20 mouse cellular contexts compared by ENCODE assay signal in genomic region chr6:101382891-101383290, GRCm38 (mm10). TPM values are rescaled to one million over a fixed set of nuclear protein-coding genes. Genes with fewer than 3 reads are reported as not detected.
DNase-seq lines count a peak whose midpoint lies in the region.
"Had no signal": no experiment of that assay in that cellular context is flagged by ENCODE, and none has a peak within 500 bp of the region (broad histone marks: within the 10 kb centered on the region; RNA-seq: fewer than 3 reads in every experiment).

No protein-coding gene starts in this region.

- no peak overlapping the region for H3K4me3 ChIP-seq in heart, embryonic 10.5 days
- H3K4me3 ChIP-seq: embryonic facial prominence, embryonic 13.5 days; embryonic facial prominence, embryonic 15.5 days; erythroblast, embryonic 14.5 days; forebrain, embryonic 10.5 days; forebrain, embryonic 12.5 days had no signal

- intact Hi-C loops in heart, postnatal 10 days (cut with DNase I): loop anchor here (10.0 kb wide), 1 partner anchor 232 kb away; no protein-coding TSS in a partner anchor

- H3K27me3 ChIP-seq in heart, embryonic 10.5 days (ENCODE audit: insufficient read depth, poor library complexity, severe bottlenecking): no peaks in the 10 kb centered on the region
- H3K27me3 ChIP-seq: embryonic facial prominence, embryonic 13.5 days; embryonic facial prominence, embryonic 15.5 days had no signal

- 85% methylated on average over 4 of the region's 4 CpGs for WGBS in heart, embryonic 10.5 days

- DNase-seq in adrenal gland, adult 2 months: peak; percentile 63
- no peak for DNase-seq in adrenal gland, adult 18-20 months (ENCODE audit: low spot score in 2 of 2)
- peak; percentile 19 for DNase-seq in heart, embryonic 10.5 days (ENCODE audit: low spot score)
- DNase-seq in heart, postnatal 10 days: no peak
- DNase-seq in adrenal gland, postnatal 10 days: peak; percentile 22
- peak; percentile 33 for DNase-seq in adrenal gland, postnatal 14 days
- no peak for DNase-seq in thymus, adult 18-20 months
- DNase-seq in testis, postnatal 10 days (ENCODE audit: low spot score): no peak
- DNase-seq: cerebellum, adult 11-12 months; cerebellum, adult 2 months; cerebellum, adult 9-11 months; cerebellum, postnatal 14 days; cerebellum, postnatal 36 days; embryo, embryonic 11 days had no signal

- peaks cover 6% of the 10 kb centered on the region for H3K4me1 ChIP-seq in heart, embryonic 10.5 days

- no peaks in the 10 kb centered on the region for H3K36me3 ChIP-seq in heart, embryonic 10.5 days
- H3K36me3 ChIP-seq: embryonic facial prominence, embryonic 13.5 days; embryonic facial prominence, embryonic 15.5 days; forebrain, embryonic 10.5 days; forebrain, embryonic 12.5 days had no signal

- no peaks in the 10 kb centered on the region for H3K9me3 ChIP-seq in heart, embryonic 10.5 days
- H3K9me3 ChIP-seq: embryonic facial prominence, embryonic 13.5 days; embryonic facial prominence, embryonic 15.5 days; forebrain, embryonic 10.5 days; forebrain, embryonic 12.5 days had no signal

- no peak overlapping the region for H3K27ac ChIP-seq in heart, embryonic 10.5 days
- H3K27ac ChIP-seq: embryonic facial prominence, embryonic 13.5 days; embryonic facial prominence, embryonic 15.5 days; forebrain, embryonic 10.5 days; forebrain, embryonic 12.5 days had no signal

RNA-seq across cellular contexts. Expression of gene Pdzrn3, which starts 5.2 kb away (rescaled TPM):
- total RNA-seq in adrenal gland, adult 2 months (2021): 10 to 100 TPM; 20.4 to 23.3 TPM
- polyA plus RNA-seq in adrenal gland, adult 2 months (2012; rRNA removed): 27.8 and 31.9 TPM in 2 replicates
- 10 to 100 TPM; 18.0 to 19.5 TPM for total RNA-seq in adrenal gland, adult 18-20 months (2021)
- 8.9 and 9.0 TPM in 2 replicates for polyA plus RNA-seq in heart, embryonic 10.5 days (2016; fragmentation: Nextera tagmentation; extraction: Ambion mirVana)
- 10 to 100 TPM; 41.4 to 69.5 TPM for total RNA-seq in heart, postnatal 10 days (2021)
- total RNA-seq in adrenal gland, postnatal 10 days (2021): 10 to 100 TPM; 15.7 to 21.4 TPM
- total RNA-seq in adrenal gland, postnatal 14 days (2021): 14.5 and 14.9 TPM in 2 replicates
- total RNA-seq: common myeloid progenitor, adult 5-6 weeks had no signal
- polyA plus RNA-seq: erythroblast, embryonic 14.5 days had no signal

Comparison
In these comparisons a context has a peak if more than half of its experiments do, and no peak if none do; other contexts are left out.
1. DNase-seq: peak in adrenal gland, adult 2 months (single experiment), heart, embryonic 10.5 days (single experiment), adrenal gland, postnatal 10 days (single experiment) and adrenal gland, postnatal 14 days (single experiment); none in adrenal gland, adult 18-20 months (0 of 2), heart, postnatal 10 days (0 of 2), thymus, adult 18-20 months (0 of 2) and testis, postnatal 10 days (single experiment).